Mouse (Mus musculus) inflammation-experienced regulatory T-cells, adult 6 months (primary cell): ENCODE results near the gene 4931414P19Rik. TPM values are rescaled to one million over a fixed set of nuclear protein-coding genes. Genes with fewer than 3 reads are reported as not detected.

Experiments
- ATAC-seq: one replicate; pipeline ENCODE4 v1.8.0; 2017
- polyA plus RNA-seq, 3 experiments: library from polyadenylated mRNA; unstranded; fragments of 100-300 nt; shearing (Covaris generic); gene quantifications; one replicate each; pipeline ENCODE4 v1.2.1; 2017

The 4931414P19Rik gene
- 1 to 10 TPM; 1.5 to 2.5 (median 1.7) TPM for polyA plus RNA-seq

DNA sequence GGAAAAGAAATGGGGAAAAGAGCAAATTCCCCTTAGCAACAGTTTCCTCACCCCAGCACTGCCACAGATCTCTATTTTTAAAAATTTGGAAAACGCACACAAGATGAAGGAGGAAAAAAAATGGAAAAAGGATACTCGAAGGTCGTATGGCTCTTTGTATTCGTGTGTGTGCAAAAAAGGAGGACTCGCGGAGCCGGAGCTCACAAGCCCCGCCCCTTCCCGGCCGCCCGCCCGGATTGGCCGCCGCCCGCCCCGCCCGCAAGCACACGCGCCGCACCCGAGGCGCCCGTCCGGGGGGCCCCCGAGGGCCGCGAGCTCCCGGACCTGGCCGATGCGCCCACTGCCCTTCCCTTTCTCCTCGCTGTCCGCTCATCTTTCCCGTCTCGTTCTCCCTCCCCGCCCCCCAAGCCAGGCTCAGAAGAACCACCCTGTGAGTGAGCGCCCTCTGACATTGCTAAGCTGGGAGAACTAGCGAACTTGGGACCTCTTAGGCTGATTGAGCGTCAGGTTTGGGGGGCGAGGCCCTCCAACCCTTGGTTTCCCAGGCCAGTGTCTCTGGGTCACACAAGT lies at the start of gene 4931414P19Rik:
TSS of gene 4931414P19Rik (minus strand) at position 242 of the 570 bp plus-strand sequence.
- ATAC-seq, result peak; percentile 32

DNA sequence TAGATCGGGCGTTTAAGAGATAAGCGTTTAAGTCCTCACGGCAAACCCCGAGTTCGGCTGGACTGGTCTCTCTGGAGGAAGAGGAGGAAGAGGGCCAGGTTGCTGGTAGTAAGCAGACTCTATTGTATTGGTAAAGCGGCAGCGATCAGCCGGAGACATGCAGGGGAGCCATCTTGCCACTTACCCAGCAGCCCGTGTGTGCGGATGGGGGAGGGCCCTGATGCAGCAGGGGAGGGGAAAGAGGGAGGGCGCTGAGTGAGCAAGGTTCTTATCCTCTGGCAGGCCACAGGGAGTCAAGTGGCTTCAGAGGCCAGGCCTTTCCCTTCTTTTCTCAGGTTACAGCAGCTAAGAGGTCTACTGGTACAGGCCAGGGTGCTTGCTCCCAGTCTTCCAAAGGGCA lies 47.7 kb upstream of the 4931414P19Rik start:
- ATAC-seq, result peak; percentile 91

DNA sequence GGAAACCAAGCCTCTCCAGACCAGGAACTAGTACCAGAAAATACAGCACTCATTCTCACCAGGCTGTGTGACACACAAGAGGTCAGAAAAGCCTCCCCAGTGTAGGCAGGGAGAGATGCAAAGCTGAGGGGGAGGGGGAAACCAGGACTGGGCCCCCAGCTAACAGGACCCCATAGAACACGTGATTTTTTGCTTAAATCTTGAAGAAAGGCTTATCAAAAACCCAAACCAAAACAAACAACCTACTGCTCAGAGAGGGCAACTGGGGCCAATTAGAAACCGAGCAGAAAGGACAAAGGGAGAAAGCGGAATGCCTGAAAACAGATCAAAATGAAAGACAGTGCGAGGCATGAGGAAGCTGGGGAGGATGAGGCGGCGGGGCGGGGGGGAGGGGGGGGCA lies 47.0 kb upstream of the 4931414P19Rik start:
- no peak for ATAC-seq

DNA sequence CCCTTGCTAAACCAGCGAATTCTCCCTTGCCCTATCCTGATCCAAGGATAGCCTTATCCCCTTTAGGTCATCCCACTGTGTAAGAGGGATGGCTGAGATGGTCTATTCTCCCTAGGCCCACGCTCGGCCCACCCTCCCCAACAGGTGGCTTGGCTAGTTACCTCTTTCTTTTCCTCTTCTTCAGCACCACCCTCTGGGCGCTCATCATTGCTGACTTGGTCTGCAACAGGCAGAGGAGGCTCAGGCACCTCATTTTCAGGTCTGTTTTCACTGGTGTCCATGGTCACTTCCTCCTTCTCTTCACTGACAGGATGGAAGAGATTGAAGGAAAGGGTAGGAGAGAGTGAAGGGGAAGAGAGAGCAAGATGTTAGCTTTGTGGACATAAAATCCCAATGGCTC lies 45.8 kb upstream of the 4931414P19Rik start:
- ATAC-seq, result no peak

DNA sequence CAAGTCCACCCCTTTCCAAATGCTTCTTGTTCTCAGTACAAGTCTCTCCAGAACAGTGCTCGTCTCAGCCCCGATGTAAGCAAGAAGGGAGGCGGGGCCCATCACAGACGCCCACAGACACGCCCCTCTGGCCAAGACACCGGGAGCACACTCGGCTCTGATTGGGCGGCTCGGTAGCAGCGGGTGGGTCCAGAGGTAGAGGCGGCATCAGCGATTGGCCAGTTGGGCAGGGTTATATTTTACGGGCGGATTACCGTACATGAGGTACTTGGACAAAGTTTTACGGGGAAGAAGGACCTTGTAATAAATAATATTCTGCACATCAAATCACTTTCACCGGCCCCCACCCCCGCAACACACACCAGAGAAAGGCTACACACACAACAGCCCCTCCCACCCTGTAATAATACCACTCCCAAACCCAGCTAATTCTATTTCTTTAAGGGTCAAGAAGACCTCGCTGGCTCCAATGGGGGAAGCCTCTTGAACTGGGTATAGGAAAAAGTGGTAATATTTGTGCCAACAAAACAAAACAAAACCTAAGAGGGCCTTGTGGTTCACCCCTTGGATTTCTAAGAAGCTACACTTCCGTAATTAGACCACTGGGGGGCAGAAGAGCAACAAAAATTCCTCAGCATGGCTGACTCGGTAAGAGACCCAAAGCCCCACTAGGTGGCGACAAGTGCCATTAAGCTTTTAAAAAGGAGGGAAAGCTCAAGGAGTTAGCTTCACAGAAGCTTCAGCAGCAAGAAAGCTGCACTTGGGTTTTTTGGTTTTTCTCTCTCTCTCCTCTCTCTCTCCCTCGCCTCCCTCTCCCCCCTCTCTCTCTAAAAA lies 45.0 kb upstream of the 4931414P19Rik start:
- ATAC-seq, result peak; percentile 75

DNA sequence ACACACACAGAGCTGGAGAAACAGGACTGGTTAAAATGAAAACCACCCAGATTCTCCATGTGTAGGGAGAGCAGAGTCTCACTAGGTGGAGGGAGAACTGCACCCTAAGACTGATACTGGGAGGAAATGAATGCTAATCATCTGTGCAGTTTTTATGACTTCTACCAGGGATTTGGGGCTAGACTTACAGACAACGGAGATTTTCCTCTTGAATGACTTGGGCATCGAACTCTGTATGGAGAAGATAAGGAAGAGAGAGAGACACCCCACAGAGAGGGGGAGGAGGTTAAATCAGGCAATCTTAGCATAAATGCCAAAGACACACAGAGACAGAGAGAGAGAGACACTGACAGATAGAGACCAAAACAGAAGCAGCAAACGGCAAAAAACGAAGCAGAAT lies 42.1 kb upstream of the 4931414P19Rik start:
- no peak for ATAC-seq

DNA sequence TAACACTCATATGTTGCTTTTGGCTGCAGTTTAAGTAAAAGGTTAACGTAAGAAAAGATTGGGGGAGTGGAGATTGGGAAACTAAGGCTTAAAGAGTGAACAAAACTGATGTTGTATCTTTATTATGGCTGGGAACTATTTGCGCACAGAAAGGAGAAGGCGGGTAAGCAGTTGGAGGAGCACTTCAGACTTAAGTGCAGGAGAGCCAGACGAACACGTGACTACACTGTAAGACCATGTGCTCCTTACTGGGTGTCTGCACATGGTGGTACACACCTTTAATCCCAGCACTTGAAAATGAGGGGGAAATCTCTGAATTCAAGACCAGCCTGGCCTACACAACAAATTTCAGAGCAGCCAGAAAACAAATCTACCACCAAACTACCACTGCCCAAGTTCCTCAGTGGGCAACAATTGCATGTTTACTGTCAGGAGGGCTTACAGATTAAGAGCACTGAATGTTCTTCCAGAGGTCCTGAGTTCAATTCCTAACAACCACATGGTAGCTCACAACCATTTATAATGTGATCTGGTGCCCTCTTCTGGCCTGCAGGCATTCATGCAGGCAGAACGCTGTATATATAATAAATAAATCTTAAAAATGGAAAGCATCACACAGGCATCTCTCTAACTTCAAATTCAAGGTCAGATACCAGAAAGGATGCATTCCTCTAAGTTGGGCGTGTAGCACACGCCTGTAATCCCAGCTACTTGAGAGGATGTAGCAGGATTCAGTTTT lies 41.3 kb upstream of the 4931414P19Rik start:
- ATAC-seq, result no peak

DNA sequence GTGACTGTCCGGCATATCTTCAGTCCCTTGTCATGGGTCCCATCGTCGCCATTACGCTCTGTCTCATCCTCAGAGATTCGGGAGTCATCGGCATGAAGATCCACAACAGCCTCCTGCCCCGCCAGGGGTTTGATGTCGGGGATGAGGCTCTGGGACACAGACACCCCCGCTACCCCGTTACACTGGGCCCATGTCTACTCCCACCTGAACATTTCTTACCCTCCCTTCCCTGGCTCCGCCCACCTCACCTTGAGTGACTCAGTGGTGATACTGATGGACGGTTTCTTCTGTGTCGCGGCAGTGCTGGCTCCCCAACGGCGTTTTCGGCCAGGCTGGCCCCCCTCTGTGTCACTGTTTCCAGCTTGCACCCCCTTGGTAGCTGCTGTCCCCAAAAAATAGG lies 40.7 kb upstream of the 4931414P19Rik start:
- no peak for ATAC-seq

DNA sequence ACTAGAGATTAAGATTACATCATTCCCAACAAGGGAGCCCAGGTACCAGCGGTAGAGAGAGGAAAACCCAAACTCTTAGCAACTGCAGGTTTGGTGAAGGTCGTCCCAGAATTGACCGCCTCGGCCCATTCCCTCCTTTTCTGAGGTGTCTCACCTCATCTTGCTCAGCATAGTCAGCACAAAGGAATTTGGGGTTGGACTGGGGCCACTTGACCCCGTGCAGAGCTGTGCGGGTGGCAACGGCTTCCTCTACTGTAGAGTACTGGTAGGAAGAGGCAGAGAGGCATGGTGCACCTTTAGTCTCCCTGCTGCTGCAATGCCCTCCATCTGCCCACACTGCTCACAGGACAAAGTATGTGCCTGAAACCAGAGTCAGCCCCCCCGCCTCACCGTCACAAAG lies 38.5 kb upstream of the 4931414P19Rik start:
- ATAC-seq, result no peak

DNA sequence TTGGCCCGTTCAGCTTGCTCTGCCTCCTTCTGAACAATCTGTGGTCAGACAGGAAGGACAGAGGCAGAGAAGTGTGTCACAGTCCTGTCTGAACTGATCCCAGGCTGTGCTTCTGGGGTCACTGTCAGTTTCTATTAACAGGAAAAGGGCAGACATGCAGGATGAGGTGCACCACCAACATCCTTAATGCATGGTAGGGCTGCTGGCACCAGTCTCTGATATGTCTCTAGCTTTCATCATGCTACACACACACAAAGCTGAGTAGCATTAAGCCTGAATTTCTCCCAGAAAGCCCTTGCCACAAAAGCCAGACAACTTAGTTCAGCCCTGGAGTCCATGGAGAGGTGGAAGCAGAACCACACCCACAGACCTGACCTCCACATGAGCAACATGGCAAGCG lies 37.2 kb upstream of the 4931414P19Rik start:
- ATAC-seq, result no peak

DNA sequence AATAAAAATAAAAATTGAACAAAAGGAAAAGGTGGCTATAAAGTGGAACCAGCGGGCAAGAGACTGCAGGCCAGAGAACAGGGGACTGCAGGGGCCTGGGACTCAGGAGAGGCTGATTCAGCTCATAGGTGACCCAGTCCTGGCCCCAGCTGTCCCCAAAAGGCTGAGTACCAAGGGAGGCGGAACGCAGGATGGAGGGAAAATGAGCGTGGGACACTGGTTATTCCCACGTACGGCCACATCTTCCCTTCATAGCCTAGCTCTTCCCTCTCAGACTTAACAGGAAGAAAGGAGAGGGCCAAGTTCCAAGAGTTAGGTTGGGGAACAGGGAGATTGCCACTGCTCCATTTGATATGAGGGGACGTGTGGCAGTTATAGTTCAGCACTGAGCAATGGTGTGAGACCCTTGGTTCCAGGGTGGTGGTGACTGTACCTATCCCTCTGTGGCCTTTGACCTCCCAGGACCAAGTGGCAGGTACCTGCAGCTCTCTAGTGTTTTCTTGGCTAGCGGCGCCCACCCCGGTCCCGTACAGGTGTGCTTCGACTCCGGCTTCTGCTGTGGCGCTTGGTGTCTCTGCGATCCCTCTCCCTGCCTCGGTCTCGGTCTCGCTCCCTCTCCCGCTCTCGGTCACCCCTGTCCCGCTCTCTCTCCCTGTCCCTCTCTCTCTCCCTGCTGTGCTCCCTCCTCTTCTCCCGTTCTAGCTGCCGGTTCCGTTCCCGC lies 36.6 kb upstream of the 4931414P19Rik start:
- ATAC-seq, result no peak

DNA sequence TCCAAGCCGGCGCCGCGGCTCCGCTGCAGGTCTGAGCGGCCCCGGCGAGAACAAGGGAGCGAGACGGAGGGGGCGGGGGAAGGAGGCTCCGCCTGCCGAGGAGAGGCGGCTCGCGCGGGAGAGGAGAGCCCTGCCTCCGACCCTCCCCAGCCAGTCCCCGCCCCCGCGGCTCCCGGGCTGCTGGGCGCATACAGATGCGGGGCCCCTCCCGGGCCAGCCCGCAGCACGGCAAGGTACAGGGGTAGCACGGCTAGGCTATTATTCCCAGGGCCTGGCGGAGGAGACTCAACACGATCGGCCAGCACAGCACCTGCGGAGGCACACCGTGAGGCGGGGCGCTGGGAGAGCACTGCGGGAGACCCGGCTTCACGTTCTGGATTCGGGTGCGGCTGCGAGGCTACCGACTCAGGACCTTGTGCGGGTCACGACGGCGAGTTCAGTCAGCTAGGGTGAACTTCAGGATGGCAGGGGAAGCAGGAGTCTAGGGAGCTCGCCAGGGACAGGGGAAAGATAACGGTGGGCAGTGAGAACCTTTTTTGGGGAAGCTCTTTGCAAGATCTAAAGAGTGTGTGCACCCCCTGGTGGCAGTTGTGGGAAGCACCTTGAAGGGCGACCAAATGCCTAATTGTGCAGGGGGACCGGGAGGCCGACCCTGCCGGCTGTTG lies 35.6 kb upstream of the 4931414P19Rik start, which contains the start of gene Cdh24:
TSS of gene Cdh24 (minus strand) at position 60 of the 665 bp plus-strand sequence.
- peak; percentile 92 for ATAC-seq

DNA sequence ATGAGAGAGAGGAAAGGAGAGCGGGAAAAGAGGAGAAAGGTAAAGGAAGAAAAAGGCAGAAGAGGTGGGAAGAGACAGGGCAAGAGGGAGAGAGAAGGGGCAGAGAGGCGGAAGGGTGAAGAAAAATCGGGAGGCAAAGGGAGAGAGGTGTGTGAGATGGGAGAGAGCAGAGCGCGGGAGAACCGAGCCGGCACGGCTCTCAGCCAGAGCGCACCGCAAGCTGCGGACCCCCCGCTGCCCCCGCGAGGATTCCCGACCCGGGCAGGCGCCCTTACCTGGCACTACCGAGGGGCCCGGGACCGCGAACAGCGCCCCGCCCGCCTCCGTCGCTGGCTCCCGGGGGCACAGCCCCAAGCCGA lies 35.1 kb upstream of the 4931414P19Rik start, which contains the start of gene Gm17606:
TSS of gene Gm17606 (plus strand) at position 7 of the 359 bp plus-strand sequence.
- ATAC-seq, result no peak

DNA sequence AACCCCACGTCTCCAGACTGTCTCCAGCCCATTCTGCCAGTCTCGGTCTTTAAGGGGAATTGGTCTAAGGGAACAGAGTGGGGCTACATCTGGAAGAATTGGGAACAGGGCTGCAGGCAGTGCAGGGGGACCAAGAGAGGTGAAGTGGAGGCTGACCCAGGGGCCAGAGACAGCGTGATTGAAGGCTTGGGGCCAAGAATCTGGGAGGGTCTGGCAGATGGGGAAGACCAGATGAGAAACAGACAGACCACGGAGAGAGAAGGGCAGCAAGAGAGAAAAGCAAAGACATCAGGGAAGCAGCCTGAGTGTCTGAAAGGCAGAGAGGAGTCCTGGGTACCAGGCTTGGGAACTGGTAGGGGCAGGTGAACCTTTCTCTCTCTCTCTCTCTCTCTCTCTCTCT lies 34.3 kb upstream of the 4931414P19Rik start:
- no peak for ATAC-seq

DNA sequence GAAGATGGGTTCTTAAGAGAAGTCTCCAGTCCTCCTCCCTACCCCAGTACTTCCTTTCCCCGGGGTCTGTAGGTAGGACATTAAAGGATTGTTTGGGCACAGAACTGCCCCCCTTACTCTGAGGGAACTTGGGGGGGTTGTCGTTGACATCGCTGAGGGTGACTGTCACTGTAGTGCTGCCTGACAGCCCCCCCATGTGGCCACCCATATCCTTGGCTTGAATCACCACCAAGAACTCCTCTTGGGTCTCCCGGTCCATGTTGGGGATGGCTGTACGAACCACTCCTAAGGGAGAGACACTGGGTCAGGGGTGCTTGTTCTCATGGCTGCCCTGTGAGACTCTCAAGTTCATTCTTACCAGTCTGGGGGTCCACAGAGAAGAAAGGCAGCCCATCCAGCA lies 32.4 kb upstream of the 4931414P19Rik start:
- ATAC-seq, result no peak

DNA sequence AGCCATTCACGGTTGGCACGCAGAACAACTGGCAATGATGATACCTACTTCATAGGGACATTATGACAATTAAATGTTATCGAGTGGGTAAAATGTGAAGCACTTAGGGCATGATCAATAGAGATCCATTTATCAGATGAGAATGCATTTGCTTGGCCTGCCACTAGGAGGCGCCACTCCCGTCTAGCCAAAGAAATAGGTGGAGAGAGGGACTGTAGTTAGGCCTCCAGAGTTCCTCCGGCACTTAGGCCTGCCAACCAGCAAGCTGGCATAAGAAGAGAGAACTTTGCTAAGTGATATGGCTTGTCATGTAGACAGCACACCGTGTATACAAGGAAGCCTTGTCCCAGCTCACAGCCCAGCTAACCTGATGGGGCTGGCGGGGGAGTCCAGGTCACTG lies 31.2 kb upstream of the 4931414P19Rik start:
- ATAC-seq, result no peak

DNA sequence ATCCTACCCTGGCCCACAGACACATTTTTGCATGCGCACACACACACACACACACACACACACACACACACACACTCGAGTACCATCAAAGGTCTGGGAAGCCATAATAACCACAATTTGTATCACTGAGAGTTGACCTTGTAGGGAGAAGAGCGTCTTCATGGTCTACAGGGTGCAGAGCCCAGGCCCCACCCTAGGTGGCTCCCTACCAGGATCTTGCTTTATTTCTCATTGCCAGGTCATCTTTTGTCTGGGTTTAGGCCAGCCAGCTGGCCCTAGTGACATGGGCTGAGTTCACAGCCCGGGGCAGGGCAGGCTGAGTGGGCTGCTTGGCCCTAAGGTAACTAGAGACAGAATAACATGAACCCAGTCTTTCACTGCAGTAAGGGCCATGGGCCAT lies 28.4 kb upstream of the 4931414P19Rik start:
- ATAC-seq, result no peak

DNA sequence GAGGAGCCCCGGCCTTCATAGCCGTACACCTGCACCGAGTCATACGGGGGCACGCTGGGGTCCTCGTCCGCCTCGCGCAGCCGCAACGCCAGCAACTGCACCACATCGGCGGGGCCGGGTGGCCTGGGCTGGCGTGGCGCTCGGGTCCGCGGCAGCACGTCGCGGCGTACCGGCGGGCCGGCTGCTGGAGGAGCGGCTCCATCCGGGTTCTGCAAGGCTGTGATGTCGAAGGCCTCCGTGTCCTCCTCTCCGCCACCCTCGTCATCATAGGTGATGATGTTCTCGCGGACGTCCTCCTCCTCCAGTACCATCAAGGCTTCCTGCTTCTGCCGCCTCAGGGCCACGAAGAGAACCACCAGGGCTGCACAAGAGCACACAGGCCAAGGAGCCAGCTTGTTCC lies 26.5 kb upstream of the 4931414P19Rik start:
- ATAC-seq, result no peak

DNA sequence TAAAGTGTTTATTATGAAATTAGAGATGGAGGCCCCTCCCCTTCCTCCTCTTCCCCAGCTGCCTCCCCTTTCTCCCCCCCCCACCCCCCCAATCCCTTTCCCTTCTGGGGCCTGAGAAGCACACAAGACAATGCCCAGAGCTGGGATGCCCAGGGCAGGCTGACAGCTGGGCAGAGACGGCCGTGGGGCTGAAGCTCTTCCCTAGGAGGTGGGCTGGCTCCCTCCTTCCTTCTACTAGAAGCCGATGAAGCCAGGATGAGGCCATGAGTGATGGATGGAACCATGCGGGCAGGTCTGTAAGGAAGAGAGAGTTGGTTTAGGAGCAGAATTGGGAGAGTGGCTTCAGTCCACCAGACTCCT lies 25.4 kb upstream of the 4931414P19Rik start:
- ATAC-seq, result no peak

DNA sequence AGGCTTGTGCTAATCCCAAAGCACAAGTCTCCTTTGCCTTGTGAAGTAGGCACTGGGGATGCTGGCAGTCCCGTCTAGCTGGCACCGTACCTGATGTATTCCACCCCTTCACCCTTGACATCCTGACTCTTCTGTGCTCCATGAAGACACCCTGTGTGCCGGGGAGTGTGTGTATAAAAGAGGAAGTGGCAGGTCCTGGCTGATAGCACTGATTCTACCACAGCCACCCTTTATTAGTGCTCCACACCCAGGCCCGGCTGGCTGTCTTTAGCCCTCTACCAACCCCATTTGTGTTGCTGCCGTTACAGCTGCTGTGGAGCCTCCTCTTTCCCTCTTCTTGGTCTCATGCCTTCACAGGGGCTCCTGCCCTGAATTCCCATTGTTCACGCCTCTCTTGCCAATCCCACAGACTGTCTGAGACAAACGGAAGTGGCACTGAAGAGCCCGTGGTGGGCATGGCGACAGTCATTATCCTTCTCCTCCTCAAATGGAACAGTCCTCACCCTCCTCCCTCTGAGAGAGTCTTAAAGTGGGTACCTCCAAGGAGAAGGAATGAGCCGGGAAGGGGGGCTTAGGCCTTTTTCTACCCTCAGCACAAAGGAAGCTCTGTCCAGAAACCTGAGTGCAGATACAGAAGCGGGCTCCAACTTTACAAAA lies 24.9 kb upstream of the 4931414P19Rik start:
- ATAC-seq, result no peak

DNA sequence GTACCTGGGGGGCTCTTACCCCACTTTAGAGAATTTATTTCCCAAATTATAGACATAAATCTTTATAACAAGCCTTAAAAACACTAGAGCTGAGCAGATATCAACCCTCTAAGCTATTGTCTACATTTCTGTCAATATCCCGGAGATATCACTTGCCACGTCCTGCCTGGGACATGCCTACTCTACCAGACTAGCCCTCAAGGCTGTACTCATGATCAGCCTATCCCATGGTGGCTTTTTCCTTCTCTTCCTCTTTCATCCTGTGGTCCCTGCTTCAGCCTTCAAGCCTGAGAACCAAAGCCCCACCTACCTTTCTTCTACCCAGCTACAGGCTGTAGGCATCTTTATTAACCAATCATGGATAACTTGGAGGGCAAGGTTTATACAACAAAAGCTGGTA lies 24.0 kb upstream of the 4931414P19Rik start:
- ATAC-seq, result no peak

DNA sequence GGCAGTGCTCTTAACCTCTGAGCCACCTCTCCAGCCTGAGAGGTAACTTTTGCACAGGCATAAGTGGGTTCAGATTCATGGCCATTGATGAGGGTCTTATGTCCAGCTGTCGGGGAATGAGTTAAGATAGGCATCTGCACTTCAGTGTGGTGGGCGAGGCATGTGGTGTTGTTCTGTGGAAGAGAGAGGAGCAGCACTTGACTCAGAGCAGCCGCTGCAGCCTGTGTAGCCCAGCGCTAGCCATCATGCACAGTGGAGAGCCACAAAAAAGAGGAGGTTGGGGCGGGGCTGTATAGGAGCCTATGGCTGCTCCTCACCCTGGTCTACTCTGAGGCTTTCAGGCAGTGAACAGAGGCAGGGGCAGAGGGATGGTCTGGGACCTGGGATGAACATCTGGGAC lies 22.3 kb upstream of the 4931414P19Rik start:
- no peak for ATAC-seq
